Mouse (Mus musculus): ENCODE data around the gene Nsun5. TPM values are rescaled to one million over a fixed set of nuclear protein-coding genes. Genes with fewer than 3 reads are reported as not detected.

Nsun5 gene
- 15.6 TPM for polyA plus RNA-seq (2014; fragmentation: Illumina TruSeq; extraction: RNeasy Lipid Tissue Mini Kit (QIAGEN cat#74804); ENCODE audit: low read depth, low replicate concordance)

DNA sequence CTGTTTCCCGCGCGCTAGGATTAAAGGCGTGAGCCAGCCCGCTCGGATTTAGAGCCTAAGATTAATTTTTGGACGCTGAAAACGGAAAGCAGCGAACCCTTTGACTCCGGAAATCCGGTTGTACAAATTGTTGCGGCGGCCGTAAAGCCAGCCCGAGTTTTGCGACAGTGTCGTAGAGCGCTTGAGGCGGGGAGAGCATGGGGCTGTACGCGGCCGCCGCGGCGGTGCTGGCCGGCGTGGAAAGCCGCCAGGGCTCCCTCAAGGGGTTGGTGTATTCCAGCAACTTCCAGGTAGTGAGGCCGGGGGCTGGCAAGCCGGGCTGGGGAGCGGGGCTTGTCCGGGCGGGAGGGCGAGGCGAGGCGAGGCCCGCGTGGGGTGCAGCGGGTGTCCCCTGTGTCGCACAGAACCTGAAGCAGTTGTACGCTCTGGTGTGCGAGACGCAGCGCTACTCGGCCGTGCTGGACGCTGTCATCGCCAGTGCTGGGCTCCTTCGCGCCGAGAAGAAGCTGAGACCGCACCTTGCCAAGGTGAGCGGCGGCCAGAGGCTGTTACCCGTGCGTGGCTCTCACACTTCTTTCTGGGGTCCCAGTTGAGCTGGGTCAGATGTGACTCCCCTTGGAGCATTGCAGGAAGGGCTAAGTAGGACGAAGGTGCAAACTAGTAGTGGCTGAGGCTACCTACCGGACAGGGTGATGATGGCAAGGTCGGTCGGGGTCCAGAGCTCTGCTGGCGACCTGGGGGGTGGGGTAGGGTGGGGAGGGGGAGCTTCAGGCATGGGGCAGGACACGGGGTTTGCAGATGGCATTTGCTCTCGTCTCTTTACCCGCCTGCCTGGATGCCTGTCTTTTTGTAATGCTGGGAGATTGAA, at the start of gene Nsun5:
Gene Nsun5, plus strand, starts transcription at position 167 of the 868 bp plus-strand sequence.

GRCm38 (mm10) chr5:135349862-135350261, 19.9 kb upstream of the Nsun5 start, which contains the start of gene Fkbp6:
Fkbp6 (minus strand) TSS chr5:135350044.

GRCm38 (mm10) chr5:135352995-135353394, 16.8 kb upstream of the Nsun5 start, which contains the start of gene Trim50:
Trim50 (plus strand) TSS chr5:135353295.

GRCm38 (mm10) chr5:135394004-135394823, 24.5 kb downstream of the Nsun5 start, which contains the start of gene Pom121:
Pom121 (minus strand) TSS chr5:135394546.

Other genes starting within 250 kb of the Nsun5 start
- 19.5 TPM for gene Tbl2, start 220.3 kb upstream of the Nsun5 start, polyA plus RNA-seq (2014; fragmentation: Illumina TruSeq; extraction: RNeasy Lipid Tissue Mini Kit (QIAGEN cat#74804); ENCODE audit: low read depth, low replicate concordance)
- 43.9 TPM for gene Bcl7b, start 201.7 kb upstream of the Nsun5 start, polyA plus RNA-seq (2014; fragmentation: Illumina TruSeq; extraction: RNeasy Lipid Tissue Mini Kit (QIAGEN cat#74804); ENCODE audit: low read depth, low replicate concordance)
- gene Baz1b, start 182.7 kb upstream of the Nsun5 start, polyA plus RNA-seq (2014; fragmentation: Illumina TruSeq; extraction: RNeasy Lipid Tissue Mini Kit (QIAGEN cat#74804); ENCODE audit: low read depth, low replicate concordance) = 37.2 TPM
- 0.17 TPM for gene Fzd9, start 118.7 kb upstream of the Nsun5 start, polyA plus RNA-seq (2014; fragmentation: Illumina TruSeq; extraction: RNeasy Lipid Tissue Mini Kit (QIAGEN cat#74804); ENCODE audit: low read depth, low replicate concordance)
- gene Fkbp6, start 19.9 kb upstream of the Nsun5 start, polyA plus RNA-seq (2014; fragmentation: Illumina TruSeq; extraction: RNeasy Lipid Tissue Mini Kit (QIAGEN cat#74804); ENCODE audit: low read depth, low replicate concordance) = 1.2 TPM
- gene Trim50, start 16.7 kb upstream of the Nsun5 start, polyA plus RNA-seq (2014; fragmentation: Illumina TruSeq; extraction: RNeasy Lipid Tissue Mini Kit (QIAGEN cat#74804); ENCODE audit: low read depth, low replicate concordance) = not detected
- 15.4 TPM for gene Pom121, start 24.6 kb downstream of the Nsun5 start, polyA plus RNA-seq (2014; fragmentation: Illumina TruSeq; extraction: RNeasy Lipid Tissue Mini Kit (QIAGEN cat#74804); ENCODE audit: low read depth, low replicate concordance)
- gene Hip1, start 175.2 kb downstream of the Nsun5 start, polyA plus RNA-seq (2014; fragmentation: Illumina TruSeq; extraction: RNeasy Lipid Tissue Mini Kit (QIAGEN cat#74804); ENCODE audit: low read depth, low replicate concordance) = 24.9 TPM
- gene Ccl26, start 193.6 kb downstream of the Nsun5 start, polyA plus RNA-seq (2014; fragmentation: Illumina TruSeq; extraction: RNeasy Lipid Tissue Mini Kit (QIAGEN cat#74804); ENCODE audit: low read depth, low replicate concordance) = not detected
- gene Ccl24, start 203.1 kb downstream of the Nsun5 start, polyA plus RNA-seq (2014; fragmentation: Illumina TruSeq; extraction: RNeasy Lipid Tissue Mini Kit (QIAGEN cat#74804); ENCODE audit: low read depth, low replicate concordance) = 15.2 TPM

All from adipose tissue, adult 10 weeks (tissue).